Mouse (Mus musculus): ENCODE measurements around the gene Gm11239. TPM values are rescaled to one million over a fixed set of nuclear protein-coding genes. Genes with fewer than 3 reads are reported as not detected.
"Not testable (repeated sequence)": the region's sequence is repeated elsewhere in the genome, so short reads cannot be mapped to it uniquely, and the experiment has no call there.

Gm11239 gene
- not detected in 2 replicates for polyA plus RNA-seq (2015; fragmentation: Nextera tagmentation; extraction: Ambion mirVana)

- no CpG with 5 or more reads among the region's 4 CpGs for WGBS
- not testable (repeated sequence) for H3K4me1 ChIP-seq (ENCODE audit: insufficient read depth, low read depth, low read length); H3K4me3 ChIP-seq (ENCODE audit: low read depth, low read length); DNase-seq (ENCODE audit: low spot score); H3K27me3 ChIP-seq (replicated peaks; ENCODE audit: insufficient read depth, low read length); H3K27ac ChIP-seq (ENCODE audit: low read length); H3K36me3 ChIP-seq (ENCODE audit: insufficient read depth, low read length); H3K4me2 ChIP-seq (replicated peaks; ENCODE audit: low read depth, low read length); H3K9me3 ChIP-seq (ENCODE audit: low read length); H3K9ac ChIP-seq (replicated peaks; ENCODE audit: low read depth); ATAC-seq
These were observed at the start of gene Gm11239 for GRCm38 (mm10) chr4:73668054-73668453. Gene Gm11239 (plus strand): TSS chr4:73668354.

DNA sequence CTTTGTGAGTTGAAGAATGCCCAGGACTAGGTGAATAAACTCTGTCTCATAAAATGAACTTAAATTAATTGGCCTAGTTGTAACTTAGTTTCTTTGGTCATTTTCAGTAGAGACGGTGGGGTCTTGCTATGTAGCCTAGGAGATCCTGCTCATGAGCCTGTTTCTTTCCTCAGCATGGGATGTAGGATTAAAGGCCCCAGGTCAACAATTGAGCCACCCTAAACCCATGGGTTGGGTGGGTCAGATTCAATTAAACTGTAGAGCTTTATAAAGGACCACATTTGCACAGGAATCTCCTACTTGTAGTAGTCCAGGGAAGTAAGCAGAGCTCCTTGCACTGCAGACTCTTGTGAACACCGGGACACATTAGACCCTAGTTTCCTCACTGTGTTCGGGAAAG lies 45.5 kb upstream of the Gm11239 start, which contains the start of gene Gm11237:
Gm11237 (plus strand) TSS at position 301 of the 400 bp plus-strand sequence.
- not testable (repeated sequence) for H3K36me3 ChIP-seq (ENCODE audit: insufficient read depth, low read length); H3K9ac ChIP-seq (replicated peaks; ENCODE audit: low read depth); H3K4me2 ChIP-seq (replicated peaks; ENCODE audit: low read depth, low read length); H3K9me3 ChIP-seq (ENCODE audit: low read length); DNase-seq (ENCODE audit: low spot score); ATAC-seq; H3K27ac ChIP-seq (ENCODE audit: low read length); H3K4me3 ChIP-seq (ENCODE audit: low read depth, low read length); H3K4me1 ChIP-seq (ENCODE audit: insufficient read depth, low read depth, low read length); H3K27me3 ChIP-seq (replicated peaks; ENCODE audit: insufficient read depth, low read length)
- WGBS, result no CpG with 5 or more reads among the region's 3 CpGs

- H3K4me3 ChIP-seq (ENCODE audit: low read depth, low read length); H3K9ac ChIP-seq (replicated peaks; ENCODE audit: low read depth); H3K4me1 ChIP-seq (ENCODE audit: insufficient read depth, low read depth, low read length); H3K27me3 ChIP-seq (replicated peaks; ENCODE audit: insufficient read depth, low read length); H3K27ac ChIP-seq (ENCODE audit: low read length); ATAC-seq; H3K36me3 ChIP-seq (ENCODE audit: insufficient read depth, low read length); H3K9me3 ChIP-seq (ENCODE audit: low read length); DNase-seq (ENCODE audit: low spot score); H3K4me2 ChIP-seq (replicated peaks; ENCODE audit: low read depth, low read length): not testable (repeated sequence)
- no CpG with 5 or more reads among the region's 4 CpGs for WGBS
These were observed 30.3 kb upstream of the Gm11239 start, which contains the start of gene Gm11236 for GRCm38 (mm10) chr4:73637821-73638220. Gene Gm11236 (plus strand): TSS chr4:73638121.

- not testable (repeated sequence) for H3K4me1 ChIP-seq (ENCODE audit: insufficient read depth, low read depth, low read length); H3K9me3 ChIP-seq (ENCODE audit: low read length); H3K4me3 ChIP-seq (ENCODE audit: low read depth, low read length); ATAC-seq; H3K27me3 ChIP-seq (replicated peaks; ENCODE audit: insufficient read depth, low read length); H3K27ac ChIP-seq (ENCODE audit: low read length); H3K36me3 ChIP-seq (ENCODE audit: insufficient read depth, low read length); DNase-seq (ENCODE audit: low spot score); H3K4me2 ChIP-seq (replicated peaks; ENCODE audit: low read depth, low read length); H3K9ac ChIP-seq (replicated peaks; ENCODE audit: low read depth)
- 71% methylated on average over 4 of the region's 4 CpGs for WGBS
These were observed 6.3 kb upstream of the Gm11239 start for GRCm38 (mm10) chr4:73661864-73662263.

DNA sequence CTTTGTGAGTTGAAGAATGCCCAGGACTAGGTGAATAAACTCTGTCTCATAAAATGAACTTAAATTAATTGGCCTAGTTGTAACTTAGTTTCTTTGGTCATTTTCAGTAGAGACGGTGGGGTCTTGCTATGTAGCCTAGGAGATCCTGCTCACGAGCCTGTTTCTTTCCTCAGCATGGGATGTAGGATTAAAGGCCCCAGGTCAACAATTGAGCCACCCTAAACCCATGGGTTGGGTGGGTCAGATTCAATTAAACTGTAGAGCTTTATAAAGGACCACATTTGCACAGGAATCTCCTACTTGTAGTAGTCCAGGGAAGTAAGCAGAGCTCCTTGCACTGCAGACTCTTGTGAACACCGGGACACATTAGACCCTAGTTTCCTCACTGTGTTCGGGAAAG lies 15.1 kb downstream of the Gm11239 start, which contains the start of gene Gm428:
Gm428 (plus strand) TSS at position 301 of the 400 bp plus-strand sequence.
- H3K9ac ChIP-seq (replicated peaks; ENCODE audit: low read depth); H3K4me2 ChIP-seq (replicated peaks; ENCODE audit: low read depth, low read length); ATAC-seq; H3K27me3 ChIP-seq (replicated peaks; ENCODE audit: insufficient read depth, low read length); H3K9me3 ChIP-seq (ENCODE audit: low read length); H3K4me1 ChIP-seq (ENCODE audit: insufficient read depth, low read depth, low read length); H3K27ac ChIP-seq (ENCODE audit: low read length); DNase-seq (ENCODE audit: low spot score); H3K36me3 ChIP-seq (ENCODE audit: insufficient read depth, low read length); H3K4me3 ChIP-seq (ENCODE audit: low read depth, low read length): not testable (repeated sequence)
- no CpG with 5 or more reads among the region's 4 CpGs for WGBS

DNA sequence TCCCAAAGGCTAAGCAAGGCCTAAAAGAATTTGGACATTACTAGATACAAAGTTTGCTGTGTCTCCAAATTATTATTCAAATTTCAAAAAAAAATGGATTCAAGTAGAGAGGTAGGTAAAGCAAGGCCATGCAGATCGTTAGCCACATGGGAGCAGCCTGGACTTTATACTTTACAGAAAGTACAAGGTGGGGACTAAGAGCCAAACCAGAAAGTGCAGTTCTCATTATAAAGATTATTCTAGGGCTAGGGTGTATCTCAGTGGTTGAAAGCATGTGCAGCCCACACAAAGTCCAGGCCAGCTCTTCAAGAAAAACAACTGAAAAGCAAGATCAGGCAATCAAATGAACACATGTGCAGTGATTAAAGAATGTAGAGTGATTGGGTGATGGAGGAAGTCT lies 50.6 kb downstream of the Gm11239 start:
- WGBS, result 81% methylated on average over 1 of the region's 1 CpGs
- no peak overlapping the region for H3K27ac ChIP-seq (ENCODE audit: low read length)
- H3K9ac ChIP-seq (replicated peaks; ENCODE audit: low read depth), result no peak overlapping the region
- no peaks in the 10 kb centered on the region for H3K27me3 ChIP-seq (replicated peaks; ENCODE audit: insufficient read depth, low read length)
- ATAC-seq (no peak), DNase-seq (ENCODE audit: low spot score) (no peak)
- H3K9me3 ChIP-seq (ENCODE audit: low read length), result no peaks in the 10 kb centered on the region
- no peak for TF ChIP-seq CTCF (IDR thresholded peaks at IDR 0.05)
- TF ChIP-seq EP300 (IDR thresholded peaks at IDR 0.05), result no peak
- H3K36me3 ChIP-seq (ENCODE audit: insufficient read depth, low read length), result no peaks in the 10 kb centered on the region
- no peaks in the 10 kb centered on the region for H3K4me1 ChIP-seq (ENCODE audit: insufficient read depth, low read depth, low read length)
- H3K4me2 ChIP-seq (replicated peaks; ENCODE audit: low read depth, low read length), result no peak overlapping the region
- no peak overlapping the region for H3K4me3 ChIP-seq (ENCODE audit: low read depth, low read length)

- no peaks in the 10 kb centered on the region for H3K4me1 ChIP-seq (ENCODE audit: insufficient read depth, low read depth, low read length)
- no peaks in the 10 kb centered on the region for H3K27me3 ChIP-seq (replicated peaks; ENCODE audit: insufficient read depth, low read length)
- H3K36me3 ChIP-seq (ENCODE audit: insufficient read depth, low read length), result no peaks in the 10 kb centered on the region
- no peaks in the 10 kb centered on the region for H3K9me3 ChIP-seq (ENCODE audit: low read length)
- no peak for TF ChIP-seq CTCF (IDR thresholded peaks at IDR 0.05)
- TF ChIP-seq EP300 (IDR thresholded peaks at IDR 0.05), result no peak
- DNase-seq (ENCODE audit: low spot score), result no peak
- H3K9ac ChIP-seq (replicated peaks; ENCODE audit: low read depth), result no peak overlapping the region
- ATAC-seq, result no peak
- H3K27ac ChIP-seq (ENCODE audit: low read length), result no peak overlapping the region
- no peak overlapping the region for H3K4me3 ChIP-seq (ENCODE audit: low read depth, low read length)
- no peak overlapping the region for H3K4me2 ChIP-seq (replicated peaks; ENCODE audit: low read depth, low read length)
These were observed 51.7 kb downstream of the Gm11239 start for GRCm38 (mm10) chr4:73719819-73720218.

Other genes with a start within 250 kb of the Gm11239 start
- not detected in 2 replicates for gene Gm11238, start 60.5 kb upstream of the Gm11239 start, polyA plus RNA-seq (2015; fragmentation: Nextera tagmentation; extraction: Ambion mirVana)
- gene Gm11237, start 45.4 kb upstream of the Gm11239 start, polyA plus RNA-seq (2015; fragmentation: Nextera tagmentation; extraction: Ambion mirVana), result not detected in 2 replicates
- not detected in 2 replicates for gene Gm11236, start 30.2 kb upstream of the Gm11239 start, polyA plus RNA-seq (2015; fragmentation: Nextera tagmentation; extraction: Ambion mirVana)
- not detected in 2 replicates for gene Gm428, start 15.2 kb downstream of the Gm11239 start, polyA plus RNA-seq (2015; fragmentation: Nextera tagmentation; extraction: Ambion mirVana)
- gene Rasef, start 122.6 kb downstream of the Gm11239 start, polyA plus RNA-seq (2015; fragmentation: Nextera tagmentation; extraction: Ambion mirVana), result 3.4 and 4.1 TPM in 2 replicates
- gene Gm11758, start 207.9 kb downstream of the Gm11239 start, polyA plus RNA-seq (2015; fragmentation: Nextera tagmentation; extraction: Ambion mirVana), result not detected in 2 replicates
- gene Gm11757, start 222.8 kb downstream of the Gm11239 start, polyA plus RNA-seq (2015; fragmentation: Nextera tagmentation; extraction: Ambion mirVana), result not detected in 2 replicates
- not detected in 2 replicates for gene Gm13871, start 237.6 kb downstream of the Gm11239 start, polyA plus RNA-seq (2015; fragmentation: Nextera tagmentation; extraction: Ambion mirVana)

Measured in lung, postnatal 0 days (tissue).